Mouse (Mus musculus): ENCODE results near the gene 1600002K03Rik. TPM values are rescaled to one million over a fixed set of nuclear protein-coding genes. Genes with fewer than 3 reads are reported as not detected.
"Not testable (repeated sequence)": the region's sequence is repeated elsewhere in the genome, so short reads cannot be mapped to it uniquely, and the experiment has no call there.

Gene 1600002K03Rik
- total RNA-seq, 1 experiment from 2014 or later, result 8.6 TPM

DNA sequence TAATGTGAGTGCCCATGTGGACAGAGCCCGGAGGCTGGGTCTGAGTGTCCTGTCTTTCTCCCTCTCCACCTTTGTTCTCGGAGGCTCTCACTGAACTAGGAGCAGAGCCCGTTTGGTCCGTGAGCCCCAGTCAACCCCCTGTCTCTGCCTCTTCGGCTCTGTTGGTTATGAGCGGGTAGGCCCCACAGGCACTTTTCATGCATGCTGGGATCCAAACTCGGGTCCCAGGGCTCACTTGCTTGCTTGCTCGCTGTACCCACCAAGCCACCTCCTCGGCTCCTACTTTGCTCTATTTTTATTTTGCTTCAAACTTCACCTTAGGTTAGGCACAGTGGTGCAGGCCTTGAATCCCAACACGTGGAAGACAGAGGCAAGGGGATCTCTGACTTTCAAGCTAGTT, 15.0 kb downstream of the 1600002K03Rik start:
- no peak for DNase-seq

DNA sequence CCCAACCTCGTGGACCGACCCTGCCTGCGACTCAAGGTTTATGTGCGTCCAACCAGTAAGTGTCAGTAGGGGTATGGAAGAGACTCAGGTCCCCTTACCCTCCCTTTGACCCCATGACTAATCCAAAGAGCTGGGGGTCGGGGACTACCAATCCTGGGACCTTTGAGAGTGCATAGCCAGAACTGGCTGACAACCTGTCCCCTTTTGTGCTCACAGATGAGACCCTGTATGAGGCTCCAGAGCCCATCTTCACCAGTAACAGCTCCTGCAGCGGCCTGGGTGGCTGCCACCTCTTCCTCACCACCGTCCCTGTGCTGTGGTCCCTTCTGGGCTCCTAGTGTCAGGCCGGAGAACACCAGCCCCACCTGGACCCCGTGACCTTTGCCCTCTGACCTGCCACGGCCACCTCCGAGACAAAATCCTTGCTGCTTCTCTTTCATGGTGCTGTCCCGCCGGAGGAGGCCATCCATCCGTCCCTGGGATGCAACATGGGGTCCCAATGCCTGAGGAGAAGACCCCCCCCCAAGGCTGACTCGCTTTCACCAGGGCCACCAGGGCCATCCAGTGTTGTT, 15.8 kb downstream of the 1600002K03Rik start:
- DNase-seq, result no peak

DNA sequence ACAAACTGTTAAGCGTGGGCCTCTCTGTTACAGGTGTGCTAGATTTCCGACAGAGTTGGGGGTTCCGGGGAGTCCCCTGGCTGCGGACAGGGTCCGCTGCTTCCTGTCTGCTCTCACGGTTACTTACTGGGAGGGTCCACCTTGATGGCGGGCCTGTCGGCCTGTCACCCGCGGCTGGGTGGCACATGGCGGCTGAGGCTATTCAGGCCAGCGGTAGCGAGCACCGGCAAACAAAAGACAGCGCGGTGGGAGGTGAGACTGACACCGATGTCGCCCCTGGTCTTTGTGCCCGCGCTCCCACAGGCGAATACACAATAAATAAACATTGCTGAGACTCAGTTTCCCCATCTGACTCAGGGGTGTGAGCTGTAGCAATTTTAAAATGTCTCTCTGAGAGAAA, 17.3 kb downstream of the 1600002K03Rik start:
- no peak for DNase-seq

DNA sequence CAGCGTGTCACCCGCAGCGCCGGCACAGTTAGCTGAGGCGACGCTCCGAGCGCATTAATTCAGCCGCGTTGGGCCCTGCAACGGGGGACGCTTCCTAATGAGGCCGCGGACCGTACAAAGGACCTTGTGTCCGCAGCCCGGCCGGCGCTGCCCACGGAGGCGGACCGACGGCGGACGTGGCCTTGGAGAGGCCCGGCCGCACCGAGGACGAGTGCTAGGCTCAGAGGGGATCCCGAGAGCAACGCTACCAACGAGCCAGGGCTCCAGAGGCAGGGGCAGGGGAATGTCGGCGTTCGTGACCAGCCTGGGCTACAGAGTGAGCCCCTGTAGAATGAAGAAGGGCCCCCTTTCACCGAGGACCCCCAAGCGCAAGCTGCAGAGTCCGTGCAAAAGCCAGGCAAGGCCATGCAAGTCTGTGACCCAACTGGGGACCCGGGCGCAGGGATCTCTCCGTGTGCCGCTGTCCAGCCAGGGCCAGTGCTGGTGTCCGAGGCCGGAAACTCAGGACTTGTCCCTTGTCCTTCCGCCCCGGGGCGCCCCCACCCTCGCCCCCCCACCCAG, 17.8 kb downstream of the 1600002K03Rik start:
- peak; percentile 74 for DNase-seq

DNA sequence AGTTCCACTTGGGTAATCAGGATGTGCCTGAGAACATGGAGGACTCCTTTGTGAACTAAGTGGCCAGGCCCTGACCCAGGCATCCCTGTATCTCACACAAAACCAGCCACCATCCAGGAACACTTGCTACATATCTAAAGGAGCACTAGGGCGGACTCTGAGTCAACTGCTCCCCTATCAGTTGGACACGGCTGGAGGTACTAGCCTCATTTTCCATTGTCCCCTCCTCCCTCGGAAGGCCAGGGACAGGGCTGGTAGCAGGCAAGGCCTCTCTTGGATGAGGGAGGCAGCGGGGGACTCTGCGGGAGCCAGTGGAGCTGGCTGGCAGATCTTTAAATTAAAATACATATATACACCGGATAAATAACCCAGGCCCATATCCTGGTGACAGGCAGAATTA, 21.2 kb downstream of the 1600002K03Rik start:
- DNase-seq, result no peak

DNA sequence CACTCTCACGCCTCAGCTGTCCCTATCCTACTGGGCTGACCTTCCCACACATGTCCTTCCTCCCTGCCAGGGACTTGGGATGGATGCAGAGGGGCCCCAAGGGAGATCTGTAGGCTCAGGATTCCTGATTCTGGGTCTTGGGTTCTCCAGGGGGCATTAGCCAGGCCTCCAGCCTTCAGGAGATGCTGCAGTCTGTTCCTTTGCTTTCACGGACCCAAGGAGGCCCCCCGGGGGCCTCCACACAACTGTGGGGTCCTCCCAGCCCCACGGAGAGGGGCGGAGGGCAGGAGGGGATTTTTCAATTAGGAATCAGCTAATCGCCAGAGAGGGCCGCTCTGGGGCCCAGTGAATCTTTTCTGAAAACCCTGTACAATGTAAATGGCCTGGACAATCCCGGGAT, 21.7 kb downstream of the 1600002K03Rik start:
- DNase-seq, result no peak

DNA sequence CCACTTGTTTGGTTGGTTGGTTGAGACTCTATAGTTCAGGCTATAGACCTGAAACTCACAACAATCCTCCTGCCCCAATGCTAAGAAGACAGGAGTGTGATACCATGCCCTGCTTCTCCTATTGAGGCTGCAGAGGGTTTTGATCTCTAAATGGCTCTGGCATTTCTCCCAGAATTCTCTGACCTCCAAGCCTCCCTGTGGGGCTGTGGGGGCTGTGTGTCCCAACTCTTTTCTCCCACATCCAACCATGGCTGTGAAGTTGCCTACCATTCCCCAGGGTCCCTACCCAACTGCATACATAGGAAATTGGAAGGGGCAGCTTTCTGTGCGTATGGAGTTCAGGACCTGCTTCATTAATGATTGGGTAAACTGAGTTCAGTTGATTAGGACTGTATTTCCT, 23.4 kb downstream of the 1600002K03Rik start:
- DNase-seq, result peak; percentile 54

DNA sequence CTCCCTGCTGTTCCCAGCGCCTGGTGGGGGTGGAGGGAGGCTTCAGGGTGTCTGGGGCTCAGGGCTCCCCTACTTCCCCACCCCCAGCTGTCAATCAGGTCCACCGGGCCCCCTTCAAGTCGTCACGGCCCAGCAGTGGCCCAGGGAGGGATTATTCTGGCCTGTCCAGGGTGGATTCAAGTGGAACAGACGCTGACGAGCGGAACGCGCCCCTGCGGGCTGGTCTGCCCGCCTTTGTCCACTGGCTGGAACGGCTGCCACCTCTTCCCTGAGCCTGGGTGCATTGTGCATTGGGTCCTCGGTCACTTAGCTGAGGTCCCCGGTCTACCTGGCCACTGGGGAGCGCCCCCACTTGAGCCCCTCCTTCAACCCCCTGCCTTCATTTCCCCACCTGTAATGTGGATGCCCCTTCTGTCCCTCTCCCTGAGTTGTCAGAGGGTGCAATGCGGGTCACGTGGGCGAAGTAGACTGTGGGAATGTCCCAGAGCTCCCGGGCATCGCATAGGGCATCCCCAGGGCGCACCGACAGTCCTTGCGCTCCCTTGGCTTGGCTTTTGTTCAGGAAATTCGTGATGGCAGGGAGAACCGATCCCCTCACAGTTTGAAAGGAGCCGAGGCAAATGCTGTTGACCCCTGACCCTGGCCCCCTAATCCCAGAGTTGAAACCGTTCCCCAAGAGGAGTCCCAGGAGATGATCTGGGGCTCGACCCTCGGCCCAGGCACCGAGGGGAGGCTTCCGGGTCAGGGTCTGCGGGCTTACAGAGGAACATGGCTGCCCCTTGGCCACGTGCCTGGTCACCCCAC, 24.2 kb downstream of the 1600002K03Rik start:
- no peak for DNase-seq

DNA sequence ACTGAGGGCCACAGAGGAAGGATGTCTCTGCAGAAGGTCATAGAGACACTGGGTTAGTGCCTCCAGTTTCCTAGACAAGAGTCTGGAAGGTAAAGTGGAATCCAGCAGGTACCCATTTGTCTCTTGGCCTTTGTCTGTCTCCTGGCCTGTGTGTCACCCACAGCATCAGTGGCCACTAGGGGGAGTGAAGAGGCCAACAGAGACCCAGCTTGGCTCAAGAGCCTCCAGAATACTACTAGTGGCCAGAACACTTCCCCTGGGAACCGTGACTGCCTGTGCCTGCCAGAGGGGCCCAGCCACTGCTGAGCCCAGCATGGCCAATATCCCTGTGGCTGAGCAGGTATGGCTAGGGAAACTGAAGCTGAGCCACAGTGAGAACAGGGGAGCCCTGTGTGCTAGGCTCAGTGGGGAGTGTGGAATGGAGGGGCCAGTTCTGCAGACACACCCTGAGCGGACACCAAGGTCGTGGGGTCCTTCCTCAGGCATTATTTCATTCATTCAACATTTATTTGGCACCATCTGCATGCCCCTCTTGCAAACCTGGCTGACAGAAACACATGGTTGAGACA, 26.8 kb downstream of the 1600002K03Rik start:
- DNase-seq, result peak; percentile 92

DNA sequence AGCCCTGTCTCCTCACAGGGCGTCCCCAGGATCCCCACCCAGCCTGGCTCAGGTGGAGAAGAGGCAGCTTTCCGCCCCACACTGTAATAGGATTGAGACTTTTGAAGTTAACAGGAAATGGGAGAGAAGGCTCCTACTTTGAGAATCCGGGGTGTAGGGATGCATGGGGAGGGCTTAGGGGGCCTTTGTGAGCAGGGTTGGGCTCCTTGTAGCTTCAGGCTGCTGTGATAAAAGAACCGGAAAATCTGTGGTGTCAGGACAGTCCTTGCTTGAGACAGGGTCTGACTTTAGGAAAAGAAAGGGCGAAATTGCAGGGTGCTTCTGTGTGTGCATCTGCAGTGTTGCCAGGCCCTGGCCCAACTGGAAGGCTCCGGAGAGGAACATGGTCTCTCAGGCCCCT, 27.7 kb downstream of the 1600002K03Rik start:
- no peak for DNase-seq

DNA sequence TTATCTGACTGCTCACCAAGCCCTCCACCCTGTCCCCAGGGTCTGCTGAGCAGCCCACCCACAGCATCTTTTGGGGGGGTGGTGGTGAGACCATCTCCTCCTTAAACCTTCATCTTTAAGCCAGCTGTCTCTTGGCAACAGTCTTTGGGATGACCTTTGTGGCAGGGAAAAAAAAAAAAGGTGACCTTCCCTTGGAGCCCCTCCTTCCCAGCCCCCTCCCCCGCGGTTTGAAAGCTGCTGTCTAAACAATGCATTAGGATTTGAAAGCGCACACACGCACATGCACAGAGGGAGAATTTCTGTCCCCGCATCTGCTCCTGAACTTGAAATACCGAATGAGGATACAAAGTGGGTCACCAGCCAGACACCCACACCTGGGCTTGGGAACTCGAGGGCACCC, 31.3 kb downstream of the 1600002K03Rik start:
- DNase-seq, result no peak

DNA sequence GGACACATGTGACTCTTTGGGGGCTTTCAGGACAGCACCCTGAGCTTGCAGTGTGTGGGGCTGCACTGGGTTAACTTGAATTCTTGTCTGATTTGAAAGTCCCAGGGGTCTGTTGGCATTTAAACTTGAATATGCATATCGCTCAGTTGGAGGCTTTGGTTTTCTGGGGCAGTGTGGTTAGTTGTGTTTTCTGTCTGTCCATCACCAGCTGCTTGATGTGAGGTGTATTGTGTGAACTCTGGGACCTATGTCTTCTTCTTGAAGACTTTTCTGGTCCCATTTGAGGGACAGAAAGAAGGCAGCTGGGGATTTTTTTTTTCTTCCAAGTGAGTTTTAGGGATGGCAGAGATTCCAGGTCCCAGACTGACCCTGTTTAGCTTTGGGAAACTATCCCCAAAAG, 34.5 kb downstream of the 1600002K03Rik start:
- no peak for DNase-seq

DNA sequence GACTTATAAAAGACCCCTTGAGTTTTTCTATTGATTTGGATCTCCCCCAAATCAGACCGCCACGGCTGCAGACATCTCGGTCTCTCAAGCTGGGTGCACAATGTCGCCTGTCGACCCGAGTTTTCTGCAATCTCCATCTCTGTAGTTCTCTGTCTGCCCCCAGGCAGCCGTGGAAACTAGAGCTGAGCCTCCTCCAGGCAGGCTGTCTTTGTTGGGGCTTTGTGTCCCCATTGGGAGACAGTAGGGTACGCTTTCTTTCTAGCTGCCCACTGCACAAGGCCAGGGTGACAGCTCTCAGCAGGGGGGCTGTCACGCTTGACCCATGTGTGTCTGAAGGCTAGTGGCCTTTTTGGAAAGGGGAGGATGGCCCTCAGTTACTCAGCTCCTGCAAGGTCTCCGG, 34.9 kb downstream of the 1600002K03Rik start:
- no peak for DNase-seq

DNA sequence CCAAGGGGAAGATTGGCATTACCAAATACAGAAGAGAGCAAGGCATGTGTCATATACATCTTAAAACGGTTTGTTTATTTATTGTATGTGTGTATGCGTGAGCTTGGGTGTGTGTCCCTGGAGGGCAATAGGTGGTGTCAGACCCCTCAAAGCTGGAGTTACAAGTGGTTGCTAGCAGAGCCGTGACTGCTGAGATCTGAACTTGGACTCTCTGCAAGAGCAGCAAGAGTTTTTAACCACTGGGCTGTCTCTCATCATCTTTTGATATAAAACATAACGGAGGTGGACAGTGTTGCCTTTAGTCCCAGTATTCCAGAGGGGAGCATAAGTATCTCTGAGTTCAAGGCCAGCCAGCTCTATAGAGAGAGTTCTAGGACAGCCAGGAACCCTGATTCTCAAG, 35.5 kb downstream of the 1600002K03Rik start:
- no peak for DNase-seq

DNA sequence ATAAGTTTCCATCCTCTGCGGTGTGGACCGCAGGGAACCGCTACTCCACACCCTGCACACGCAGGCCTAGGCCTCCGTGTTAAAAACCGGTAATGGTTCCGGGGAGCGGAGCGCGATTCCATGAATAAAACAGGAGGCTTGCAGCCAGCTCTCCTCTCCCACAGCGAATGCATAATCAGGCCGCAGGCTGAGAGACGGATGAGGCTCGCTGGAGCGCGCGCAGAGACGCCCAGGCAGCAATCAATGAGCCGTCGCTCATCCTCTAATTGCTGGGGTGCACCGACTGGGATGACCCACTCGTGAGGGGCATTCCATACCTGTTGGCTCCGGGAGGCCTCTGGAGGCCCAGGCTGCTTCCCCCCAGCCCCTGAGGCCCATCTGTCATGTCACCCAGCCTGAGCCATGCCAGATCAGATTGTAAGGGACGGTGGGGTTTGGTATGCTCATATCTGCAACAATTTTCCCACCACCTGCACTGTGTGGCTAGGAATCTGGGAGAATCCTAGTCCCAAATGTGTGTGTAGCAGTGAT, 36.2 kb downstream of the 1600002K03Rik start:
- no peak for DNase-seq

DNA sequence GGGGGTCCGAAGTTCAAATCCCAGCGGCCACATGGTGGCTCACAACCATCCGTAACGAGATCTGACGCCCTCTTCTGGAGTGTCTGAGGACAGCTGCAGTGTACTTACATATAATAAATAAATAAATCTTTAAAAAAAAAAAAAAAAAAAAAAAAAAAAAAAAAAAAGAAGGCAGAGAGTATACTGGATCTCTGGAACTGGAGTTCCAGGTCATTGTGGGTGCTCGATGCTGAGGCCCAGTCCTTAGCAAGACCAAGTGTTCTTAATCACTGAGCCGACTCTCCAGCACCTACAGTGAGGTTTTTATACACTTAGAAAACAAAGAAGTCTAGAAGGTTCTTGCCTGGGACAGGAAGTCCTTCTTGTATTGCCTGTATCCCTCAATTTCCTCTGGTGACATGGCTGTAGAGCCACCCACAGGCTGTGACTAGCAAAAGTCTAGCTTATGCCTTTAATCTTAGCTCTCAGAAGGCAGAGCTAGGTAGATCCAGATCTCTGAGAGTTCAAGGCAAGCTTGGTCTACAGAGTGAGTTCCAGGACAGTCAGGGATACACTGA, 38.9 kb downstream of the 1600002K03Rik start:
- DNase-seq, result not testable (repeated sequence)

DNA sequence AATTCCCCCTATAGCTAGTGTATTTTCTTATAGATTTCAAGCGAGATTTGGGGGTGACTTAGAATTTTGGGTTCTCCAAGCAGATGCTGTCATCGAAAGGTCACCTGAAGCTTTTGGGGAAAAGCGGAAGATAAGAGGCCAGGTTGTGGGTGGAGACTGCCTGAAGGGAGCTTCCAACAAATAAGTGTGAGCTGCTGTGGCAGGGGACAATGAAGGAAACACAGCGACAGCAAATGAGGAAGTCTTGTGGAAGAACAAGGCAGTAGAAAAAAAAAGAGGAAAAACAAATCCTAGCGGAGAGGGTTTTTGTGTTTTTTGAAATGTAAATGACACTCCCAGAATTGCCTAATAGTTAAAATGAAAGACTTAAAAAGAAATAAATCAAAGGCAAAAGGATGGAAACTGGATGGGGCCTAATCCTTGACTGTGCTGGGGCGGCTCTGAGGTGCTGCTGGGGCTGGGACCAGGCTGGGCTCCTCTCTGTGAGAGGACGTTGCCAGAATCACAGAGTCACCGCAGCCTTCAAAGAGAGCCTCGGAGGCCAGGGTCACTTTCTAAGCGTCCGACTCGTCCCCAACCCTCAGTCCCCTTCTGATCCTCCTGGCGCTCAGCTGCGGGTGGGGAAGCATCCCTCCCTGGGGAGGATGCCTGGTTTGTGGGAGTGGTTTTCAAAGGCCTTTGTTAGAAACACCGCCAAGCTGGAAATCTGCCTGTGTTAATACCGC, 42.5 kb downstream of the 1600002K03Rik start:
- DNase-seq, result no peak

DNA sequence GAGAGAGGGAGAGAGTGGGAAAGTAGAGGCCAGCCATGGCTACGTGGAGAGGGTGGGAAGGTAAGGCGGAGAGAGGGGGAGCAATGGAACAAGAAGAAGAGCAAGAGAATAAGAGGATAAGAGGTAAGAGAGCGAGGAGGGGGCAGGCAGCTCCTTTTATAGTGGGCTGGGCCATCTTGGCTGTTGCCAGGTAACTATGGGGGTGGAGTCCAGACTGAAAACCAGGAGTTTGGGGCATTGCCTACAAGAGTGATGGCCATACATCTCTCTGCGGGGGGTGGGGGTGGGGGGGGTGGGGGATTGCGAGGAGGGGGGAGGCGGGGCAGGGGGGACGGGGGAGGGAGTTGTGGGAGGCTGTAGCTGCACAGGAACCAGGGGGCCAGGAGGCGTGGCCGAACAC, 47.9 kb downstream of the 1600002K03Rik start:
- no peak for DNase-seq

DNA sequence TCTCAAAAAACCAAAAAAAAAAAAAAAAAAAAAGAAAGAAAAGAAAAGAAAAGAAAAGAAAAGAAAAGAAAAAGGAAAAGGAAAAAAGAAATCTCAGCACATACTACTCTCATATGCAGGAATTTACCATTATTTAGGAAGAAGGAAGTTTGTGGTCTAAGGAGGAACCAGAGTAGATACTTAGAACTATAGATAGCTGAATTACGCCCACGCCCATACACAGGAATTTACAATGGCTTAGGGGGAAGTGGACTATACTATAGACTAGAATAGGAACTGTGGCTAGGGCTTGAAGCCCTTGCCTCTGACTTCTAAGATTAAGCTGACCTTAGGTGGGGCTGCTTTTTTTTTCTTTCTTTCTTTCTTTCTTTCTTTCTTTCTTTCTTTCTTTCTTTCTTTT, 50.4 kb downstream of the 1600002K03Rik start:
- DNase-seq, result not testable (repeated sequence)

All from adrenal gland, postnatal 14 days (tissue).